Mouse (Mus musculus): ENCODE measurements around the gene Zfyve27. TPM values are rescaled to one million over a fixed set of nuclear protein-coding genes. Genes with fewer than 3 reads are reported as not detected.

Gene Zfyve27
- 56.4 and 62.4 TPM in 2 replicates for polyA plus RNA-seq (2015; fragmentation: Nextera tagmentation; extraction: Ambion mirVana)

GRCm38 (mm10) chr19:42163764-42164163 lies at the start of gene Zfyve27:
Gene Zfyve27 (plus strand): TSS chr19:42163951.
- H3K4me3 ChIP-seq (ENCODE audit: low read length): no peak within 1 kb of the TSS
- WGBS: 71% methylated on average over 5 of the region's 5 CpGs
- H3K36me3 ChIP-seq (ENCODE audit: control insufficient read depth, insufficient read depth, low read length): no peaks in the 10 kb centered on the region
- H3K9me3 ChIP-seq (ENCODE audit: control insufficient read depth, low read length): no peaks in the 10 kb centered on the region
- ATAC-seq: no peak; the same call in 1 of the 2 replicates
- H3K4me2 ChIP-seq (ENCODE audit: low read length): no peak within 1 kb of the TSS
- H3K4me1 ChIP-seq (ENCODE audit: control insufficient read depth, insufficient read depth, low read depth, low read length): peaks cover 3% of the 10 kb centered on the region; the same call in 1 of the 2 replicates
- H3K27ac ChIP-seq (ENCODE audit: low read depth, low read length): no peak within 1 kb of the TSS; the same call in 1 of the 2 replicates
- H3K9ac ChIP-seq (ENCODE audit: low read depth, low read length): no peak within 1 kb of the TSS
- H3K27me3 ChIP-seq (replicated peaks; ENCODE audit: control insufficient read depth, insufficient read depth, low read length): peaks cover 9% of the 10 kb centered on the region

GRCm38 (mm10) chr19:42115783-42116335 lies 47.9 kb upstream of the Zfyve27 start:
- 92% methylated on average over 4 of the region's 4 CpGs for WGBS
- H3K27ac ChIP-seq (ENCODE audit: low read depth, low read length): no peak overlapping the region

GRCm38 (mm10) chr19:42118142-42118541 lies 45.6 kb upstream of the Zfyve27 start:
- no peak for ATAC-seq
- Histone ChIP-seq H3K36me3 (ENCODE audit: control insufficient read depth, insufficient read depth, low read length) (peaks cover 26% of the 10 kb centered on the region), H3K4me3 (ENCODE audit: low read length) (no peak overlapping the region), H3K9me3 (ENCODE audit: control insufficient read depth, low read length) (no peaks in the 10 kb centered on the region), H3K27ac (ENCODE audit: low read depth, low read length) (no peak overlapping the region), H3K4me1 (ENCODE audit: control insufficient read depth, insufficient read depth, low read depth, low read length) (no peaks in the 10 kb centered on the region), H3K27me3 (replicated peaks; ENCODE audit: control insufficient read depth, insufficient read depth, low read length) (no peaks in the 10 kb centered on the region), H3K9ac (ENCODE audit: low read depth, low read length) (no peak overlapping the region), H3K4me2 (ENCODE audit: low read length) (no peak overlapping the region)
- WGBS: 95% methylated on average over 9 of the region's 9 CpGs

More at GRCm38 (mm10) chr19:42115783-42116335, 47.9 kb upstream of the Zfyve27 start:
- no peak overlapping the region for H3K9ac ChIP-seq (ENCODE audit: low read depth, low read length)
- H3K4me1 ChIP-seq (ENCODE audit: control insufficient read depth, insufficient read depth, low read depth, low read length): no peaks in the 10 kb centered on the region
- H3K9me3 ChIP-seq (ENCODE audit: control insufficient read depth, low read length): no peaks in the 10 kb centered on the region
- H3K27me3 ChIP-seq (replicated peaks; ENCODE audit: control insufficient read depth, insufficient read depth, low read length): no peaks in the 10 kb centered on the region
- no peak overlapping the region for H3K4me2 ChIP-seq (ENCODE audit: low read length)
- H3K4me3 ChIP-seq (ENCODE audit: low read length): no peak overlapping the region
- H3K36me3 ChIP-seq (ENCODE audit: control insufficient read depth, insufficient read depth, low read length): peaks cover 20% of the 10 kb centered on the region
- ATAC-seq: no peak

GRCm38 (mm10) chr19:42118596-42118995 lies 45.2 kb upstream of the Zfyve27 start:
- WGBS: 93% methylated on average over 5 of the region's 5 CpGs
- Histone ChIP-seq H3K4me2 (ENCODE audit: low read length) (no peak overlapping the region), H3K4me1 (ENCODE audit: control insufficient read depth, insufficient read depth, low read depth, low read length) (no peaks in the 10 kb centered on the region), H3K9me3 (ENCODE audit: control insufficient read depth, low read length) (no peaks in the 10 kb centered on the region), H3K27ac (ENCODE audit: low read depth, low read length) (no peak overlapping the region), H3K9ac (ENCODE audit: low read depth, low read length) (no peak overlapping the region), H3K36me3 (ENCODE audit: control insufficient read depth, insufficient read depth, low read length) (peaks cover 24% of the 10 kb centered on the region), H3K4me3 (ENCODE audit: low read length) (no peak overlapping the region), H3K27me3 (replicated peaks; ENCODE audit: control insufficient read depth, insufficient read depth, low read length) (no peaks in the 10 kb centered on the region)
- no peak for ATAC-seq

GRCm38 (mm10) chr19:42120451-42120850 lies 43.3 kb upstream of the Zfyve27 start:
- no peaks in the 10 kb centered on the region for H3K9me3 ChIP-seq (ENCODE audit: control insufficient read depth, low read length)
- no peak for ATAC-seq
- peaks cover 21% of the 10 kb centered on the region for H3K36me3 ChIP-seq (ENCODE audit: control insufficient read depth, insufficient read depth, low read length)
- WGBS: 92% methylated on average over 8 of the region's 8 CpGs
- no peak overlapping the region for H3K4me3 ChIP-seq (ENCODE audit: low read length)
- no peaks in the 10 kb centered on the region for H3K4me1 ChIP-seq (ENCODE audit: control insufficient read depth, insufficient read depth, low read depth, low read length)
- H3K9ac ChIP-seq (ENCODE audit: low read depth, low read length): no peak overlapping the region
- H3K4me2 ChIP-seq (ENCODE audit: low read length): no peak overlapping the region
- no peaks in the 10 kb centered on the region for H3K27me3 ChIP-seq (replicated peaks; ENCODE audit: control insufficient read depth, insufficient read depth, low read length)
- H3K27ac ChIP-seq (ENCODE audit: low read depth, low read length): no peak overlapping the region

GRCm38 (mm10) chr19:42124684-42125083 lies 39.1 kb upstream of the Zfyve27 start:
- WGBS: 83% methylated on average over 13 of the region's 13 CpGs
- no peaks in the 10 kb centered on the region for H3K27me3 ChIP-seq (replicated peaks; ENCODE audit: control insufficient read depth, insufficient read depth, low read length)
- peaks cover 7% of the 10 kb centered on the region for H3K4me1 ChIP-seq (ENCODE audit: control insufficient read depth, insufficient read depth, low read depth, low read length)
- no peak overlapping the region for H3K4me3 ChIP-seq (ENCODE audit: low read length)
- no peak for ATAC-seq
- no peak overlapping the region for H3K27ac ChIP-seq (ENCODE audit: low read depth, low read length)
- H3K4me2 ChIP-seq (ENCODE audit: low read length): no peak overlapping the region
- H3K9me3 ChIP-seq (ENCODE audit: control insufficient read depth, low read length): no peaks in the 10 kb centered on the region
- no peak overlapping the region for H3K9ac ChIP-seq (ENCODE audit: low read depth, low read length)
- peaks cover 17% of the 10 kb centered on the region for H3K36me3 ChIP-seq (ENCODE audit: control insufficient read depth, insufficient read depth, low read length)

- Histone ChIP-seq H3K27me3 (replicated peaks; ENCODE audit: control insufficient read depth, insufficient read depth, low read length) (no peaks in the 10 kb centered on the region), H3K27ac (ENCODE audit: low read depth, low read length) (no peak overlapping the region), H3K9ac (ENCODE audit: low read depth, low read length) (no peak overlapping the region), H3K4me1 (ENCODE audit: control insufficient read depth, insufficient read depth, low read depth, low read length) (peaks cover 8% of the 10 kb centered on the region), H3K9me3 (ENCODE audit: control insufficient read depth, low read length) (no peaks in the 10 kb centered on the region), H3K4me2 (ENCODE audit: low read length) (no peak overlapping the region), H3K4me3 (ENCODE audit: low read length) (no peak overlapping the region), H3K36me3 (ENCODE audit: control insufficient read depth, insufficient read depth, low read length) (peaks cover 11% of the 10 kb centered on the region)
- 84% methylated on average over 11 of the region's 11 CpGs for WGBS
- ATAC-seq: no peak
Measured at GRCm38 (mm10) chr19:42125501-42126218, 38.1 kb upstream of the Zfyve27 start.

GRCm38 (mm10) chr19:42126219-42126605 lies 37.5 kb upstream of the Zfyve27 start:
- Histone ChIP-seq H3K4me3 (ENCODE audit: low read length) (no peak overlapping the region), H3K9ac (ENCODE audit: low read depth, low read length) (no peak overlapping the region), H3K36me3 (ENCODE audit: control insufficient read depth, insufficient read depth, low read length) (peaks cover 6% of the 10 kb centered on the region; the same call in 1 of the 2 replicates), H3K27ac (ENCODE audit: low read depth, low read length) (no peak overlapping the region), H3K4me2 (ENCODE audit: low read length) (no peak overlapping the region), H3K27me3 (replicated peaks; ENCODE audit: control insufficient read depth, insufficient read depth, low read length) (no peaks in the 10 kb centered on the region), H3K4me1 (ENCODE audit: control insufficient read depth, insufficient read depth, low read depth, low read length) (peaks cover 8% of the 10 kb centered on the region), H3K9me3 (ENCODE audit: control insufficient read depth, low read length) (no peaks in the 10 kb centered on the region)
- ATAC-seq: no peak
- 89% methylated on average over 6 of the region's 6 CpGs for WGBS

GRCm38 (mm10) chr19:42127024-42127423 lies 36.7 kb upstream of the Zfyve27 start:
- H3K27ac ChIP-seq (ENCODE audit: low read depth, low read length): no peak overlapping the region
- peaks cover 8% of the 10 kb centered on the region for H3K4me1 ChIP-seq (ENCODE audit: control insufficient read depth, insufficient read depth, low read depth, low read length)
- no peak overlapping the region for H3K4me3 ChIP-seq (ENCODE audit: low read length)
- no peaks in the 10 kb centered on the region for H3K9me3 ChIP-seq (ENCODE audit: control insufficient read depth, low read length)
- H3K36me3 ChIP-seq (ENCODE audit: control insufficient read depth, insufficient read depth, low read length): peaks cover 4% of the 10 kb centered on the region; the same call in 1 of the 2 replicates
- no peak overlapping the region for H3K4me2 ChIP-seq (ENCODE audit: low read length)
- 91% methylated on average over 5 of the region's 5 CpGs for WGBS
- no peak overlapping the region for H3K9ac ChIP-seq (ENCODE audit: low read depth, low read length)
- no peak for ATAC-seq
- H3K27me3 ChIP-seq (replicated peaks; ENCODE audit: control insufficient read depth, insufficient read depth, low read length): no peaks in the 10 kb centered on the region

Measured in hindbrain, embryonic 16.5 days (tissue).